Mouse (Mus musculus) liver, embryonic 13.5 days (tissue): ENCODE measurements around the gene Olfr1160. TPM values are rescaled to one million over a fixed set of nuclear protein-coding genes. Genes with fewer than 3 reads are reported as not detected.
"Not testable (repeated sequence)": the region's sequence is repeated elsewhere in the genome, so short reads cannot be mapped to it uniquely, and the experiment has no call there.

Experiments used
- ATAC-seq: fragments of 200-750 bp; cut with Nextera tagmentation; 2 replicates; pipeline ENCODE4 v1.8.0; 2017; ENCODE audit warnings: low read depth, mild to moderate bottlenecking, moderate number of reproducible peaks, moderate library complexity
- DNase-seq: peaks from one replicate; pipeline ENCODE4 v3.0.0; 2022
- H3K27ac ChIP-seq: fragments of 300-500 bp; sonication (generic); 2 replicates; pipeline ENCODE4 v1.5.1; 2015; ENCODE audit warnings: moderate library complexity, mild to moderate bottlenecking, inconsistent platforms
- H3K27me3 ChIP-seq: fragments of 300-500 bp; sonication (generic); 2 replicates; pipeline ENCODE4 v1.6.1; 2015; ENCODE audit warnings: mild to moderate bottlenecking, inconsistent platforms
- H3K36me3 ChIP-seq: fragments of 300-500 bp; sonication (generic); 2 replicates; pipeline ENCODE4 v1.6.1; 2015; ENCODE audit warnings: mild to moderate bottlenecking, inconsistent platforms
- H3K4me1 ChIP-seq: fragments of 300-500 bp; sonication (generic); replicated peaks from 2 replicates; pipeline ENCODE4 v1.6.1; 2015; ENCODE audit warnings: inconsistent platforms
- H3K4me2 ChIP-seq: fragments of 300-500 bp; sonication (generic); 2 replicates; pipeline ENCODE4 v1.6.1; 2015; ENCODE audit warnings: inconsistent platforms, mild to moderate bottlenecking, moderate library complexity
- H3K4me3 ChIP-seq: fragments of 300-500 bp; sonication (generic); replicated peaks from 2 replicates; pipeline ENCODE4 v1.5.1; 2015; ENCODE audit warnings: mild to moderate bottlenecking, inconsistent platforms
- H3K9ac ChIP-seq: fragments of 300-500 bp; sonication (generic); 2 replicates; pipeline ENCODE4 v1.6.1; 2015; ENCODE audit warnings: mild to moderate bottlenecking, inconsistent platforms
- H3K9me3 ChIP-seq: fragments of 300-500 bp; sonication (generic); replicated peaks from 2 replicates; pipeline ENCODE4 v1.6.1; 2016; ENCODE audit warnings: inconsistent platforms
- WGBS: fragments of 180-500 bp; shearing (Covaris S2); methylation state at CpG from one replicate; pipeline ENCODE4 v1.1.7; 2015; ENCODE audit not compliant: insufficient replicate concordance; 5-methylcytosine and 5-hydroxymethylcytosine counted together
- polyA plus RNA-seq: library from polyadenylated mRNA; unstranded; fragments of >200 nt; fragmentation: Nextera tagmentation; extraction: Ambion mirVana; gene quantifications from 2 replicates; pipeline ENCODE4 v1.2.1, GENCODE M21; 2015

Gene Olfr1160
- not detected in 2 replicates for polyA plus RNA-seq

GRCm38 (mm10) chr2:88007515-88008318, at the start of gene Olfr1160:
Gene Olfr1160, minus strand, starts transcription at chr2:88008268.
- Histone ChIP-seq H3K9ac (no peak within 1 kb of the TSS), H3K36me3 (no peaks in the 10 kb centered on the region), H3K27me3 (no peaks in the 10 kb centered on the region), H3K27ac (no peak within 1 kb of the TSS), H3K9me3 (no peaks in the 10 kb centered on the region), H3K4me1 (no peaks in the 10 kb centered on the region), H3K4me2 (no peak within 1 kb of the TSS), H3K4me3 (no peak within 1 kb of the TSS)
- ATAC-seq = 0 out of 2 replicates have a peak, but pooled peaks have one; percentile 53
- DNase-seq = no peak

GRCm38 (mm10) chr2:88051029-88051428, 43.0 kb upstream of the Olfr1160 start, which contains the start of gene Olfr1162:
Gene Olfr1162, minus strand, starts transcription at chr2:88051129.
- DNase-seq = no peak
- H3K4me3 ChIP-seq = no peak within 1 kb of the TSS
- H3K4me1 ChIP-seq = no peaks in the 10 kb centered on the region
- H3K9me3 ChIP-seq = no peaks in the 10 kb centered on the region
- H3K4me2 ChIP-seq = no peak within 1 kb of the TSS
- no peaks in the 10 kb centered on the region for H3K27me3 ChIP-seq
- ATAC-seq = no peak
- no peak within 1 kb of the TSS for H3K27ac ChIP-seq
- no peaks in the 10 kb centered on the region for H3K36me3 ChIP-seq
- 63% methylated on average over 1 of the region's 1 CpGs for WGBS
- H3K9ac ChIP-seq = no peak within 1 kb of the TSS

- Histone ChIP-seq H3K9me3 (no peaks in the 10 kb centered on the region), H3K36me3 (no peaks in the 10 kb centered on the region), H3K4me2 (no peak within 1 kb of the TSS), H3K4me1 (no peaks in the 10 kb centered on the region), H3K4me3 (no peak within 1 kb of the TSS), H3K9ac (no peak within 1 kb of the TSS), H3K27ac (no peak within 1 kb of the TSS), H3K27me3 (no peaks in the 10 kb centered on the region)
- no peak for DNase-seq
- no peak for ATAC-seq
Measured at GRCm38 (mm10) chr2:88037599-88037998, 29.5 kb upstream of the Olfr1160 start, which contains the start of gene Olfr73. Gene Olfr73, minus strand, starts transcription at chr2:88037699.

- not testable (repeated sequence) for DNase-seq, H3K4me1 ChIP-seq, H3K27me3 ChIP-seq, H3K27ac ChIP-seq, H3K9me3 ChIP-seq, ATAC-seq, H3K4me3 ChIP-seq, H3K36me3 ChIP-seq, H3K4me2 ChIP-seq, H3K9ac ChIP-seq
- WGBS = 54% methylated on average over 1 of the region's 1 CpGs
Measured at GRCm38 (mm10) chr2:88022474-88022873, 14.4 kb upstream of the Olfr1160 start, which contains the start of gene Olfr1161. Gene Olfr1161, plus strand, starts transcription at chr2:88022774.

GRCm38 (mm10) chr2:87989813-87990212, 18.3 kb downstream of the Olfr1160 start, which contains the start of gene Olfr1158:
Gene Olfr1158, plus strand, starts transcription at chr2:87990113.
- DNase-seq (no peak), ATAC-seq (no peak)
- Histone ChIP-seq H3K27me3 (no peaks in the 10 kb centered on the region), H3K9ac (no peak within 1 kb of the TSS), H3K36me3 (no peaks in the 10 kb centered on the region), H3K4me2 (no peak within 1 kb of the TSS), H3K9me3 (no peaks in the 10 kb centered on the region), H3K4me3 (no peak within 1 kb of the TSS), H3K4me1 (no peaks in the 10 kb centered on the region), H3K27ac (no peak within 1 kb of the TSS)

GRCm38 (mm10) chr2:87974563-87974962, 33.5 kb downstream of the Olfr1160 start, which contains the start of gene Olfr74:
Gene Olfr74, minus strand, starts transcription at chr2:87974663.
- ATAC-seq (no peak), DNase-seq (no peak)
- no peak within 1 kb of the TSS for H3K9ac ChIP-seq
- no peaks in the 10 kb centered on the region for H3K9me3 ChIP-seq
- H3K27me3 ChIP-seq = no peaks in the 10 kb centered on the region
- H3K4me2 ChIP-seq = no peak within 1 kb of the TSS
- 36% methylated on average over 3 of the region's 3 CpGs for WGBS
- H3K27ac ChIP-seq = no peak within 1 kb of the TSS
- H3K4me1 ChIP-seq = no peaks in the 10 kb centered on the region
- no peaks in the 10 kb centered on the region for H3K36me3 ChIP-seq
- no peak within 1 kb of the TSS for H3K4me3 ChIP-seq

- H3K4me2 ChIP-seq = no peak within 1 kb of the TSS
- WGBS = 84% methylated on average over 4 of the region's 4 CpGs
- no peak within 1 kb of the TSS for H3K9ac ChIP-seq
- no peaks in the 10 kb centered on the region for H3K27me3 ChIP-seq
- no peaks in the 10 kb centered on the region for H3K36me3 ChIP-seq
- DNase-seq (no peak), ATAC-seq (no peak)
- no peaks in the 10 kb centered on the region for H3K4me1 ChIP-seq
- 0 out of 2 replicates have a peak, but pooled peaks cover 4% of the 10 kb centered on the region for H3K9me3 ChIP-seq
- H3K27ac ChIP-seq = no peak within 1 kb of the TSS
- H3K4me3 ChIP-seq = no peak within 1 kb of the TSS
Measured at GRCm38 (mm10) chr2:87968199-87968598, 39.9 kb downstream of the Olfr1160 start, which contains the start of gene Olfr1157. Gene Olfr1157, minus strand, starts transcription at chr2:87968299.

- H3K4me3 ChIP-seq = no peak within 1 kb of the TSS
- no peak within 1 kb of the TSS for H3K4me2 ChIP-seq
- no peaks in the 10 kb centered on the region for H3K27me3 ChIP-seq
- DNase-seq = no peak
- H3K9ac ChIP-seq = no peak within 1 kb of the TSS
- no peaks in the 10 kb centered on the region for H3K36me3 ChIP-seq
- H3K4me1 ChIP-seq = no peaks in the 10 kb centered on the region
- H3K9me3 ChIP-seq = no peaks in the 10 kb centered on the region
- ATAC-seq = no peak
- H3K27ac ChIP-seq = no peak within 1 kb of the TSS
Measured at GRCm38 (mm10) chr2:87953000-87953399, 55.1 kb downstream of the Olfr1160 start, which contains the start of gene Olfr1156. Gene Olfr1156, minus strand, starts transcription at chr2:87953100.

Other genes starting within 250 kb of the Olfr1160 start
- gene Olfr152, start 228.8 kb downstream of the Olfr1160 start, polyA plus RNA-seq = not detected in 2 replicates
- gene Olfr1143, start 207.7 kb downstream of the Olfr1160 start, polyA plus RNA-seq = not detected in 2 replicates
- not detected in 2 replicates for gene Olfr1145, start 198.4 kb downstream of the Olfr1160 start, polyA plus RNA-seq
- not detected in 2 replicates for gene Olfr1148, start 177.7 kb downstream of the Olfr1160 start, polyA plus RNA-seq
- gene Olfr1150-ps1, start 164.3 kb downstream of the Olfr1160 start, polyA plus RNA-seq = not detected in 2 replicates
- gene Olfr1151, start 152.4 kb downstream of the Olfr1160 start, polyA plus RNA-seq = not detected in 2 replicates
- not detected in 2 replicates for gene Olfr1152, start 141.8 kb downstream of the Olfr1160 start, polyA plus RNA-seq
- not detected in 2 replicates for gene Olfr1153, start 113.3 kb downstream of the Olfr1160 start, polyA plus RNA-seq
- not detected in 2 replicates for gene Olfr1154, start 103.1 kb downstream of the Olfr1160 start, polyA plus RNA-seq
- gene Olfr1155, start 63.1 kb downstream of the Olfr1160 start, polyA plus RNA-seq = not detected in 2 replicates
- not detected in 2 replicates for gene Olfr1156, start 55.2 kb downstream of the Olfr1160 start, polyA plus RNA-seq
- not detected in 2 replicates for gene Olfr1157, start 40.0 kb downstream of the Olfr1160 start, polyA plus RNA-seq
- gene Olfr74, start 33.6 kb downstream of the Olfr1160 start, polyA plus RNA-seq = not detected in 2 replicates
- not detected in 2 replicates for gene Olfr1158, start 18.2 kb downstream of the Olfr1160 start, polyA plus RNA-seq
- not detected in 2 replicates for gene Olfr1161, start 14.5 kb upstream of the Olfr1160 start, polyA plus RNA-seq
- not detected in 2 replicates for gene Olfr73, start 29.4 kb upstream of the Olfr1160 start, polyA plus RNA-seq
- not detected in 2 replicates for gene Olfr1162, start 42.9 kb upstream of the Olfr1160 start, polyA plus RNA-seq
- not detected in 2 replicates for gene Olfr1163, start 63.6 kb upstream of the Olfr1160 start, polyA plus RNA-seq
- gene Olfr1164, start 85.7 kb upstream of the Olfr1160 start, polyA plus RNA-seq = not detected in 2 replicates
- not detected in 2 replicates for gene Olfr1166, start 120.0 kb upstream of the Olfr1160 start, polyA plus RNA-seq
- not detected in 2 replicates for gene Olfr1167, start 146.9 kb upstream of the Olfr1160 start, polyA plus RNA-seq
- not detected in 2 replicates for gene Olfr1168, start 173.6 kb upstream of the Olfr1160 start, polyA plus RNA-seq
- not detected in 2 replicates for gene Olfr1170, start 220.1 kb upstream of the Olfr1160 start, polyA plus RNA-seq